Mouse (Mus musculus) hindbrain, embryonic 15.5 days (tissue): ENCODE measurements at regions not wholly inside any gene's neighbourhood (a gene's known extent, or its start where the extent isn't known, plus 50 kb on each side); places are given as distances from the start of the nearest gene placed in this dataset.

ENCODE experiments used
- ATAC-seq: fragments of 200-750 bp; cut with Nextera tagmentation; 2 replicates; pipeline ENCODE4 v1.8.0; 2017; ENCODE audit warnings: low read depth, moderate number of reproducible peaks, moderate TSS enrichment; ENCODE audit not compliant: low FRiP score
- H3K27ac ChIP-seq: fragments of 300-500 bp; sonication (generic); replicated peaks from 2 replicates; pipeline ENCODE4 v1.5.1; 2015; ENCODE audit warnings: mild to moderate bottlenecking, inconsistent platforms
- H3K27me3 ChIP-seq: fragments of 300-500 bp; sonication (generic); 2 replicates; pipeline ENCODE4 v1.6.1; 2015; ENCODE audit warnings: control low read depth, inconsistent platforms
- H3K36me3 ChIP-seq: fragments of 300-500 bp; sonication (generic); 2 replicates; pipeline ENCODE4 v1.6.1; 2015; ENCODE audit warnings: control low read depth, inconsistent platforms
- H3K4me1 ChIP-seq: fragments of 300-500 bp; sonication (generic); replicated peaks from 2 replicates; pipeline ENCODE4 v1.6.1; 2015; ENCODE audit warnings: control low read depth, inconsistent platforms
- H3K4me2 ChIP-seq: fragments of 300-500 bp; sonication (generic); 2 replicates; pipeline ENCODE4 v1.6.1; 2015; ENCODE audit warnings: moderate library complexity, mild to moderate bottlenecking, inconsistent platforms
- H3K4me3 ChIP-seq: fragments of 300-500 bp; sonication (generic); 2 replicates; pipeline ENCODE4 v1.5.1; 2015; ENCODE audit warnings: mild to moderate bottlenecking, inconsistent platforms
- H3K9ac ChIP-seq: fragments of 300-500 bp; sonication (generic); 2 replicates; pipeline ENCODE4 v1.6.1; 2015; ENCODE audit warnings: inconsistent platforms
- H3K9me3 ChIP-seq: fragments of 300-500 bp; sonication (generic); 2 replicates; pipeline ENCODE4 v1.6.1; 2016; ENCODE audit warnings: control low read depth, inconsistent platforms
- WGBS: fragments of 180-500 bp; shearing (Covaris S2); methylation state at CpG from one replicate; pipeline ENCODE4 v1.1.7; 2015; 5-methylcytosine and 5-hydroxymethylcytosine counted together

- Histone ChIP-seq H3K27ac (no peak overlapping the region), H3K4me3 (no peak overlapping the region), H3K9me3 (no peaks in the 10 kb centered on the region), H3K9ac (no peak overlapping the region), H3K36me3 (no peaks in the 10 kb centered on the region), H3K4me1 (no peaks in the 10 kb centered on the region), H3K4me2 (no peak overlapping the region), H3K27me3 (no peaks in the 10 kb centered on the region)
- WGBS: 80% methylated on average over 1 of the region's 1 CpGs
- ATAC-seq: no peak
Measured at GRCm38 (mm10) chr5:62997464-62997863, 183.8 kb downstream of the Dthd1 start.

- Histone ChIP-seq H3K9me3 (no peaks in the 10 kb centered on the region), H3K9ac (no peak overlapping the region), H3K36me3 (no peaks in the 10 kb centered on the region), H3K4me2 (no peak overlapping the region), H3K27ac (no peak overlapping the region), H3K27me3 (no peaks in the 10 kb centered on the region), H3K4me1 (no peaks in the 10 kb centered on the region), H3K4me3 (no peak overlapping the region)
- 89% methylated on average over 2 of the region's 2 CpGs for WGBS
- ATAC-seq: no peak
Measured at GRCm38 (mm10) chr5:63034446-63034845, 220.8 kb downstream of the Dthd1 start.

GRCm38 (mm10) chr5:63045751-63046150 is 232.1 kb downstream of the Dthd1 start:
- Histone ChIP-seq H3K4me2 (no peak overlapping the region), H3K4me1 (no peaks in the 10 kb centered on the region), H3K27me3 (no peaks in the 10 kb centered on the region), H3K9ac (no peak overlapping the region), H3K27ac (no peak overlapping the region), H3K9me3 (no peaks in the 10 kb centered on the region), H3K36me3 (no peaks in the 10 kb centered on the region), H3K4me3 (no peak overlapping the region)
- 84% methylated on average over 2 of the region's 2 CpGs for WGBS
- ATAC-seq: no peak

- no peaks in the 10 kb centered on the region for H3K36me3 ChIP-seq
- 20% methylated on average over 2 of the region's 2 CpGs for WGBS
- H3K4me1 ChIP-seq: no peaks in the 10 kb centered on the region
- no peak for ATAC-seq
- no peak overlapping the region for H3K4me2 ChIP-seq
- H3K27me3 ChIP-seq: no peaks in the 10 kb centered on the region
- H3K9ac ChIP-seq: no peak overlapping the region
- H3K4me3 ChIP-seq: no peak overlapping the region
- H3K27ac ChIP-seq: no peak overlapping the region
- H3K9me3 ChIP-seq: no peaks in the 10 kb centered on the region
Measured at GRCm38 (mm10) chr5:63063301-63063700, 249.7 kb downstream of the Dthd1 start.

- 57% methylated on average over 1 of the region's 1 CpGs for WGBS
- Histone ChIP-seq H3K4me2 (no peak overlapping the region), H3K9ac (no peak overlapping the region)
Measured at GRCm38 (mm10) chr5:63066872-63067271, 253.2 kb downstream of the Dthd1 start.

GRCm38 (mm10) chr5:63098129-63098528 is 284.5 kb downstream of the Dthd1 start:
- no peak for ATAC-seq
- Histone ChIP-seq H3K4me3 (no peak overlapping the region), H3K9ac (no peak overlapping the region), H3K9me3 (no peaks in the 10 kb centered on the region), H3K27me3 (no peaks in the 10 kb centered on the region), H3K27ac (no peak overlapping the region), H3K36me3 (no peaks in the 10 kb centered on the region), H3K4me2 (no peak overlapping the region), H3K4me1 (no peaks in the 10 kb centered on the region)
- WGBS: 86% methylated on average over 1 of the region's 1 CpGs

More at GRCm38 (mm10) chr5:63066872-63067271, 253.2 kb downstream of the Dthd1 start:
- no peak overlapping the region for H3K27ac ChIP-seq
- no peak overlapping the region for H3K4me3 ChIP-seq
- H3K4me1 ChIP-seq: no peaks in the 10 kb centered on the region
- no peaks in the 10 kb centered on the region for H3K9me3 ChIP-seq
- H3K36me3 ChIP-seq: no peaks in the 10 kb centered on the region
- ATAC-seq: no peak
- no peaks in the 10 kb centered on the region for H3K27me3 ChIP-seq

GRCm38 (mm10) chr5:63132552-63132951 is 318.9 kb downstream of the Dthd1 start:
- H3K4me1 ChIP-seq: no peaks in the 10 kb centered on the region
- ATAC-seq: no peak
- no peak overlapping the region for H3K9ac ChIP-seq
- H3K36me3 ChIP-seq: no peaks in the 10 kb centered on the region
- no peak overlapping the region for H3K4me3 ChIP-seq
- H3K27me3 ChIP-seq: no peaks in the 10 kb centered on the region
- no peak overlapping the region for H3K27ac ChIP-seq
- H3K4me2 ChIP-seq: no peak overlapping the region
- no peaks in the 10 kb centered on the region for H3K9me3 ChIP-seq

- H3K4me2 ChIP-seq: no peak overlapping the region
- ATAC-seq: no peak
- H3K27ac ChIP-seq: no peak overlapping the region
Measured at GRCm38 (mm10) chr5:63137957-63138356, 324.3 kb downstream of the Dthd1 start.

GRCm38 (mm10) chr5:63169687-63170086 is 356.1 kb downstream of the Dthd1 start:
- no peaks in the 10 kb centered on the region for H3K27me3 ChIP-seq
- 0 out of 2 replicates have a peak, but pooled peaks cover 5% of the 10 kb centered on the region for H3K4me1 ChIP-seq
- no peak overlapping the region for H3K9ac ChIP-seq
- H3K36me3 ChIP-seq: no peaks in the 10 kb centered on the region
- H3K9me3 ChIP-seq: no peaks in the 10 kb centered on the region
- H3K4me2 ChIP-seq: no peak overlapping the region
- H3K4me3 ChIP-seq: no peak overlapping the region
- H3K27ac ChIP-seq: no peak overlapping the region; the same call in 1 of the 2 replicates
- peak; percentile 45 for ATAC-seq
- WGBS: 19% methylated on average over 2 of the region's 2 CpGs

More at GRCm38 (mm10) chr5:63137957-63138356, 324.3 kb downstream of the Dthd1 start:
- no peaks in the 10 kb centered on the region for H3K27me3 ChIP-seq
- no peaks in the 10 kb centered on the region for H3K4me1 ChIP-seq
- no peaks in the 10 kb centered on the region for H3K9me3 ChIP-seq
- no peak overlapping the region for H3K9ac ChIP-seq
- no peak overlapping the region for H3K4me3 ChIP-seq
- no peaks in the 10 kb centered on the region for H3K36me3 ChIP-seq

- H3K4me1 ChIP-seq: 0 out of 2 replicates have a peak, but pooled peaks cover 5% of the 10 kb centered on the region
- H3K9me3 ChIP-seq: no peaks in the 10 kb centered on the region
- H3K36me3 ChIP-seq: no peaks in the 10 kb centered on the region
- no peak overlapping the region for H3K4me3 ChIP-seq
- ATAC-seq: no peak
- H3K27me3 ChIP-seq: no peaks in the 10 kb centered on the region
- no peak overlapping the region for H3K4me2 ChIP-seq
- H3K9ac ChIP-seq: no peak overlapping the region
- no peak overlapping the region for H3K27ac ChIP-seq
- 92% methylated on average over 3 of the region's 3 CpGs for WGBS
Measured at GRCm38 (mm10) chr5:63170493-63170892, 356.9 kb downstream of the Dthd1 start.

GRCm38 (mm10) chr5:63213381-63213780 is 399.8 kb downstream of the Dthd1 start:
- H3K4me1 ChIP-seq: no peaks in the 10 kb centered on the region
- no peak overlapping the region for H3K4me2 ChIP-seq
- no peak overlapping the region for H3K27ac ChIP-seq
- no peak overlapping the region for H3K9ac ChIP-seq
- no peaks in the 10 kb centered on the region for H3K27me3 ChIP-seq
- no peaks in the 10 kb centered on the region for H3K9me3 ChIP-seq
- ATAC-seq: no peak
- no peaks in the 10 kb centered on the region for H3K36me3 ChIP-seq
- 68% methylated on average over 2 of the region's 2 CpGs for WGBS
- no peak overlapping the region for H3K4me3 ChIP-seq

GRCm38 (mm10) chr5:63219467-63219866 is 405.8 kb downstream of the Dthd1 start:
- no peak overlapping the region for H3K4me2 ChIP-seq
- H3K27me3 ChIP-seq: no peaks in the 10 kb centered on the region
- no peaks in the 10 kb centered on the region for H3K9me3 ChIP-seq
- no peak overlapping the region for H3K4me3 ChIP-seq
- H3K4me1 ChIP-seq: no peaks in the 10 kb centered on the region
- no peaks in the 10 kb centered on the region for H3K36me3 ChIP-seq
- WGBS: 79% methylated on average over 3 of the region's 3 CpGs
- ATAC-seq: no peak
- no peak overlapping the region for H3K27ac ChIP-seq
- no peak overlapping the region for H3K9ac ChIP-seq

GRCm38 (mm10) chr5:63262568-63262967 is 386.3 kb upstream of the Nwd2 start:
- Histone ChIP-seq H3K4me2 (no peak overlapping the region), H3K9ac (no peak overlapping the region), H3K27me3 (no peaks in the 10 kb centered on the region), H3K4me1 (no peaks in the 10 kb centered on the region), H3K27ac (no peak overlapping the region), H3K4me3 (no peak overlapping the region), H3K36me3 (no peaks in the 10 kb centered on the region), H3K9me3 (no peaks in the 10 kb centered on the region)
- no peak for ATAC-seq
